Mouse (Mus musculus): ENCODE data around the gene Rbpjl.

Gene Rbpjl

DNA sequence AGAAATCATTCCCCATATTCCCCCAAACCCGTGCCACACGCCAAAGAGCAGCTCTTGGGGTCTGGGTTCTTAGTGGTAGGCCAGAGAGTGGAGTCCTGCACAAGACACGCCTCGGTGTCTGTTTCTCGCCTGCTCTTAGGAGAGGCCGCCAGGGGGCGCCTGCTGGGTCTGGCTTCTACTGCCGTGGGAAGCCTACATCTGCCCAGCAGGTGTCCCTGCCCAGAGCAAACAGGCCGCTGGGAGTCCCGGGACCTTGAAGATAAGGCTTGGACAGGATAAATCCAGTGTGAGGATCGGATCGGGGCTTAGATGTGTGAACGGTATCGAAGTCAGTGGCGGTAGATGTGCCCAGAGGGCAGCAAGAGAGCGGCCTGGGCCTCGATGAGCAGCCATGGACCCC, at the start of gene Rbpjl:
Gene Rbpjl (plus strand): TSS at position 236 of the 400 bp plus-strand sequence.
- peak in 1 of 2 experiments; percentile 60 for DNase-seq (ENCODE audit: low spot score in 2 of 2)

DNA sequence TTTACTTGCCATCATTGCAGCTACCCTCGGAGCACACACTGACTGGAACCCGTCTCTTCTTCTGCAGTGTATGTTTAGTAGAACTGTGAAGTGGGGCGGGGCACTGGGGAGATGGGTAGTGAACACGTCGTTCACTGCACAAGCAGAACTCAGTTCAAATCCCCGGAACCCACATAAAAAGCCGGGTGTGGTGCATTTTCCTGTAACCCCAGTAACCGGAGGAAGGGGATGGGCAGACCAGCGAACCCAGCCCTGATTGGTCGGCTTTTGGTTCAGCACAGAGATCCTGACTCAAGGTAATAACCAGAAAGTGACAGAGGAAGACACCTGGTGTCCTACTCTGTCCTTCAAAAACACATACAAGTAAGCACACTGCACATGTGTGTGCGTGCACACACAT, 49.6 kb upstream of the Rbpjl start:
- no peak for DNase-seq (ENCODE audit: low spot score in 2 of 2)

DNA sequence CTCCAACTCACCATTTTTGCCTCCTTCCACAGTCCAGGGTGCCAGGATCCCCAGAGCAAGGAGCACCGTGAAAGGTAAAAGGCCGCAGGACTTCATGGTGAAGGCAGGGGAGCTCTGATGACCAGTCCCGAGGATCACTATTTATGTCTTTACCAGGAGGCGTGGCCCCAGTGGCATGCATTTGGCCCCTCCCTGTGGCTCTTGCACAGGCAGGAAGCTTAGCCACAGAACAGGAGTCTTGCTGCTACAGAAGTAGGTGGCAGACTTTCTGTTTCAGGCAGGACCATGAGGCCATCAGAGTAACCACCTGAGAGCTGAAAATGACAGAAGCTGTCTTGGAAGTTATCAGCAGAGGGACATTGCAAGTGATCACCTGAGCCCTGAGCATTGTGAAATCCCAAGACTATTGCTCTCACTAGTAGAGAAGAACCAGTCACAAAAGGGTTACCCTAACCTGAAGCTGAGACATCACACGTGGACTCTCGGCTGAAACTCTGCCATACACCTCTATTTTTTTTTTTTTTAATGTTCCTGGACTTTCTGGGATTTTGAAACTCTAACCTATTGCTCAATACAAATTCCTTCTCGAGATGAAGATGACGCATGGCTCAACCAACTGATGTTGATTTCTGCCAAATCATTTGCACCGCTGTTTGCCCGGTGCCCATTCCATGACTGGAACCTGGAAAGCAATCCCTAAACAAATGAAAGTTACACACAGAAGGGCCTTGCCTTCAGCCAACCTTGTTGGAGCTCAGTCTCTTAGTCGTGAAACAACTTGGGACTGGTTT, 46.6 kb upstream of the Rbpjl start:
- DNase-seq (ENCODE audit: low spot score in 2 of 2): no peak

DNA sequence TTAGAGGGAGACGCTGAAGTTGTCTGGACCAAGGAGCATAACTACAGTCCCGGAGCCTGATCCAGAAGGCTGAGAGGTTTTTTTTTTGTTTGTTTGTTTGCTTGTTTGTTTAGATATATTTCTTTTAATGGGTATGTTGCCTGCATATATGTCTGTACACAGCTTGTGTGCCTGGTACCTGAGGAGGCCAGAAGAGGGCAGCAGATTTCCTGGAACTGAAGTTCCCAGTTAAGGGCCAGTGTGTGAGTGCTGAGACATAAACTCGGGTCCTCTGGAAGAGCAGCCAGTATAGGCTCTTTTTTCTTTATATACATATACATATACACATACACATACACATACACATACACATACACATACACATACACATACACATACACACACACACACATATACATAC, 44.6 kb upstream of the Rbpjl start:
- no peak for DNase-seq (ENCODE audit: low spot score in 2 of 2)

DNA sequence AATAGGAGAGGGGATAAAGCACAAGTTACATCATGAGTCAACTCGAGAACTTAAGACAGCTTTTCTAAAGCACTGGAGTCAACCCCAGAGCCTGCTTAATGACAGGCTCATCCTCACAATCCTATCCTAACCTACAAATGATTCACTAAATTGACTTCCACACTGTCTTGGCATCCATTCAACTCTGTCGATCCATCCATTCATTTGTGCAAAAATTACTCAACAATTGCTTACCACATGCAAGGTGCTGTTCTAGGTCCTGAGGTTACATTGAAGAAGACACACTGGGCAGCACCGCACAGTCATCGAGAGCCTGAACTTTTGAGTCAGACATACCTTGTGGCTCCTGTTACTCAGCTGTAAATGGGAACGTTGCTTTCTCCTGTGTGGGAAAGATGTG, 43.9 kb upstream of the Rbpjl start:
- DNase-seq (ENCODE audit: low spot score in 2 of 2): no peak

DNA sequence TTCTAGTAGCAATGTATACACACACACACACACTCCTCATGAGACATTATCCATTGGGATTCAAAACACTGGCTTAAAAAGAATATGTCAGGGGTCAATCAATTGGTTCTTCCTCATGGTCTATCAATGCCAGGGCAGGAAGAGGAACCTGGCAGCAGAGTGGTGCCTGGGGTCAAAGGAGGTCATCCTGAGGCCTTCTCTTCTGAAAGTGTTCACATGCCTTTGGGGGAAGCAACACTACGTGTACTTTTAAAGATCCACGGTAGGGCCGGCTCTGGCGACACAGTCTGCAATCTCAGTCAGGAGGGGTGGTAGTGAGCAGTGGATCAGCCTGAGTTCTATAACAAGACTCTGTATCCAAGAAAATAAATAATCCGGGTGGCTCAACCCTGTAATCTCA, 43.3 kb upstream of the Rbpjl start:
- DNase-seq (ENCODE audit: low spot score in 2 of 2): no peak

DNA sequence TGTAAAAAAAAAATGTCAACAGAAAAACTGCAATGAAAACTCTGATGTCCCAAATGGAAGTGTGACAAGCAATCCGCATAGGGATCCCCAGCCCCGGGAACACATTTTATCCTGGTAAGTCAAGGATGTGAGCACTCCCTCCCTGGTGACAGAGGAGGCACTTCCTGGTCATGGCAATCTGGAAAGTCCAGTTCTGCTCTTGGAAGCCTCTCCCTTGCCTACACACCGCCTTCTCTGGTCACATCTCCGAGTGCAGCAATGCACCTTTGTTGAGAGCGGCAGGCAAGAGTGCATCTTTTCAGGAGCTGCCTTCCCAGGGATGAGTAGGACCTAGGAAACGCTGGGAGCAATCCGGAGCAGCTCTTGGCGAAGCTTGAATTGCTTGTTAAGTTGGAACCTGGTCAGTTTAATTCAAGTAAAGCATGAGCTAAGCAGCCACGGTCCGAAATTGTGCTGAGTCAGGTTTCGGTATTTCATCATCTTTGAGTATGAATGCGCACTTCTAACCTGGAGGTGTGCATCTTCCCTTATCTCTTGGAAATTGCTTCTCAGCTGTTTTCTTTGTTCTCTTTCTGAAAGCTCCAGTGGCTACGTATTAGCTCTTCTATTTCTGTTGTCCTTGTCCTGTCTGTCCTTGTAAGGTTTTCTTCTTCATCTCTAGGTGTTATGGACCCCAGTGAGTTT, 41.8 kb upstream of the Rbpjl start:
- no peak for DNase-seq (ENCODE audit: low spot score in 2 of 2)

DNA sequence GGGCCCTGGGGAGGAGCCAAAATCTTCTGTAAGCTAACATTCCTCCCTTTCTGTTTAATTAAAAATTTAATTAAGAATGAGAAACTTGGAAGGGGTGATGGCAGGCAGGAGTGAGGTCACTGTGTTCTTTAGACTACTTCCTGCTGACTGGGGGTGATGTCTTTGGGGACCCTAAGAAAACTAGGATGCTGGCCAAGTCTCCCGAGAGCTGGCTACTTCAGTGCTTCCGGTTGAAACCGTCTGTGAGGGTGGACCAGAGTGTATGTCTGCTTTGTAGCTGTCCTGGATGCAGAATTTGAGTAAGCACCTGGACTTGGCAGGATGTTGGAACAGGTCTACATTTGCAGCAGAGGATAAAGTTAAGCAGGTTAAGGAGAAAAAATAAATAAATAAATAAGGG, 36.0 kb upstream of the Rbpjl start:
- DNase-seq (ENCODE audit: low spot score in 2 of 2): no peak

DNA sequence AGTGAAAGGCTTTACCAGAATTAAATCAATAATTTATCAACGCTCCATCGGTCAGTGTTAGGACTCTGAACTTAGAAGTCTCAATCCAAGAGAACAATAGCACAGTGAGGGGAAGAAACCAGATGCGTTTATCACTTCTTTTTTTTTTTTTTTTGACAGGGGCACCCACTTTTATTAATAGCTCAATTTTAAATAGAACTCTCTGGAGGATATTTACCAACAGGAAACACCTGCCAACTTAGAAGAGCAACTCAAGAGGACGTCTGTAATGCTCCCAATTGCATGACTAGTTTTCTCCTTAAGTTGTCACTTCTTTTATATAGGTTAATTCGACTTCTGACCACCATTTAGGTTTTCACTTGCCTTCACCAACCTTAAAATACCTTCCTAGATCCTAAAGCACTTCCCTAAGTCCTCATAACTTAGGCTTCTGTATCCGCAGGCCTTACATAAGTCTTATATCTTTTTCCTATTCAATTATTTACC, 34.3 kb upstream of the Rbpjl start:
- DNase-seq (ENCODE audit: low spot score in 2 of 2): no peak

DNA sequence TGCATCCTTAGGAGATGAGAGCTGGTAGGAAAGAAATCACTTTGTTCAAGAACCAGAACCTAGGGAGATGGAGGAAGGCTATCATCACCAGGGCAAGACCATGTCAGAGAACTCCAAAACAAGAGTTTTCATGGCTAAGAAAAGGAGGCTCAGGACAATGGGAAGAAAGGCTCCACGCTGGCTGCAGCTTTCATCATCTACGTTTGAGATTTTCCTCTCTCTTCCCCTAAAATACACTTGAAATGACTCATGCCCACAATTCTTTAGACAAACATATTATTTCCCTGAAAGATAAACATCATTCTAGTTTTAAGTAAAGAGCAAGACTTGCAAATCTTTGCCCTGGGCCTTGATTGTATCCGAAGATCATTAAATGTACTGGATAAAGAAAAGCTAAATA, 31.6 kb upstream of the Rbpjl start:
- no peak for DNase-seq (ENCODE audit: low spot score in 2 of 2)

DNA sequence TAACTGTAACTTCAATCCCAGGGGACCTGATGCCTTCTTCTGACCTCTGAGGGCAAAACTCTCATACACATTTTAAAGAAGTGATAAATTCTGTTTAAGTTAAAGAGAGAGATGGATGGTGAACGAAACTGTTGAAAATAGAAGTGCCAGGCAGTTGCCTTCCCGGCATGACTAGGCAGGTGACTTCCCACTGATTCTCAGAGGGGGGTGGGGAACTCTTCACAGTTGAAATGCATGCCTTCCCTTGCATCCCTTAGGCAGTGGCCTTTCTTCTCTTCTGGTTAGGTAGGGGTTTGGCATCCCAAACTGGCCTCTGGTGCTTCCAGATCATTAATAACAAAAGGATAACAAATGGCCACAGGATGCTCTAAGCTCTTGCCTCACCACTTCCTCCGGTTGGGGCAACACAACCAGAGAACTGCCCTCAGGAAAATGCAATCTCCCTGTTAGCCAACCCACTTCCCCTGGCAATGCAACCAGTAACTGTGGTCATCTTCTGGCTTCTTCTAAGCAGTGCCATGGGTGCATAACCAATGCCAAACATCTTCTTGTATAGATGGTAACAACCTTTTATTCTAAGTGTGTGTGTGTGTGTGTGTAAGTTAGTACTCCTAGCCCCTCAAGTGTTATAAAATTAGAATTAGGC, 30.4 kb upstream of the Rbpjl start:
- no peak for DNase-seq (ENCODE audit: low spot score in 2 of 2)

DNA sequence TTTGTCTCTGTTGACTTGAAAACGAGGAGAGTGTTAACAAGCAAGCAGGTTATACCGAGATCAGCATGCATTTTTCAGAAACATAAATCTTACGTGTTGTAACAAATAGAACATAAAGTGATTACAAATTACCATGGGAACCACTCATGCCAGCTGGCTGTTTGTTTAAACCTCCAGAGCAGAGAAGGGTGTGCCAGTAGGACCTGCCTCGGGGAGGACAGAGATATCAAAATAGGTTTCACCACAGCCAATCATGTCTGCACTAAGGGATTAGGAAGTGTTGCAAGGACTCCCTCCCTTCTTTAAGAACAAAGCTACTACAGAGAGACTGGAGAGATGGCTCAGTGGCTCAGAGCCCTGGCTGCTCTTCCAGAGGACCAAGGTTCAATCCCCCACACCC, 29.8 kb upstream of the Rbpjl start:
- no peak for DNase-seq (ENCODE audit: low spot score in 2 of 2)

DNA sequence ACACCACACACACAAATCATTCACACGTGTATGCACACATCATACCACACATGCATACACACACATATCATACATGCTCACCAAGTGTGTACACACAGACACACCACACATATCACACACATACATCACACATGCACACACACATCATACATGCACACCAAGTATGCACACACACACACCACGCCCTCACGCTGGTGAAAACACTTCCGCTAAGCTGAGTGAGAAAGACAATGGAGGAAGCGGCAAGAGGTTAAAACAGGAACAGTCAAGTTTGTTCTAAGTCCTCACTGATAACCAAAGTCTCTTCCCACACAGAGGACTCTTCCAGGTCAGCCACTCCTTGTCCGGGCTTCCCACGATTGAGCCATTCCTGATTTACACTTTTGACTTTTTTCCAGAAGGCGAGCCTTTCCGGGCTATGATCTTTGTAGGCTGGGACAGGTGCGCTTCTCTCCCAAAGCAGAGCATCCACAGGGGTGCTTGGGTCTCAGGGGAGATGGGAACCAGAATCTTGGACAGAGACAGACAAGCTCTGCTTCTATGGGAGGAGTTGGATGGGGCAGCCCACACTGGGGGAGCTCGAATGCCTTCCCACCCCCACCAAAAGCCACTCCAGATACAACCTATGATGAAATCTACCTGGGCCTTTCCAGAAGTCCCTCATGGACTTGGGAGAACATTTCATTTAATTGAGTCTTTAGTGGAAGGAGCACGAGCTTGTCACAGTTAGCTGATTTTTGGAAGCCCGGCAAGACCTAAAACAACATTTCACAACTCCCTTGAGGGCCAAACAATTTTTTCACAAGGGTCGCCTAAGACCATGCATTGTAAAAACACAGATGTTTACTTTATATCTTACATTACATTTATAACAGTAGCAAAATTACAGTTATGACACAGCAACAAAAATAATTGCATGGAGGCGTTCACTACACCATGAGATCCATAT, 25.2 kb upstream of the Rbpjl start:
- no peak for DNase-seq (ENCODE audit: low spot score in 2 of 2)

DNA sequence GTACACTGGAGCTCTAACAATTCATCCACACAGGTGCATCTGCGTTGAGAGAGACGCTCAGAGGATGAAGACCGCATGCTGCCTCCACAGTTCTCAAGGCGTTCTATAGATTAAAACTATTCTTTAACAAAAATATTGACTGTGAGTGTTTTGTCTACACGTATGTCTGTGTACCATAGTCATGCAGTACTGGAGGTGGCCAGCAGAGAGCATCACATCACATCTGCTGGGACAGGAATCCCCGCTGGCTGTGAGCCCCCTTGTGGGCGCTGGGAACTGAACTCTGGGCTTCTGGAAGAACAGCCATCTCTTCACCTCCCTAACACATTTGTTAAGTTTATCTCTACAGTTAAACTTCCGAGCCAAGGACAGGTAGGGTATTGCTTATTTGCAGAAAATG, 21.2 kb upstream of the Rbpjl start:
- no peak for DNase-seq (ENCODE audit: low spot score in 2 of 2)

DNA sequence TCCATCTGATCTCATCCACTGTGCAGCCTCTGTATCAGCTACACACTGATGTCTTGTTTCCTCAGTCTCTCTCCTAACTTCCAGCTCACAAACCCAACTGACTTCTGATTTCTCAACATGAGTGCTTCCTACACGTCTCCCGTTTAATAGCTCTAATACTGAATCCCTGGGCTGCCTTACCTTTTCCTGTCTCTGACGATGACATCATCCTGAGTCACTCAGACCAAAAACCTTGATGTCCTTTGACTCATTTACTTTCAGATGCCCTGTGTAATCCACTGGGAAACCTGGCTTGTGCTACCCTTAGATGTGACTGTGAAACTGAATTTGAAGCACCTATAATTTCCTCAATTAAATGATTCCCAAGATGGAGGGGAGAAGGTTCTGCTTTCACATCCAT, 20.0 kb upstream of the Rbpjl start:
- DNase-seq (ENCODE audit: low spot score in 2 of 2): no peak

DNA sequence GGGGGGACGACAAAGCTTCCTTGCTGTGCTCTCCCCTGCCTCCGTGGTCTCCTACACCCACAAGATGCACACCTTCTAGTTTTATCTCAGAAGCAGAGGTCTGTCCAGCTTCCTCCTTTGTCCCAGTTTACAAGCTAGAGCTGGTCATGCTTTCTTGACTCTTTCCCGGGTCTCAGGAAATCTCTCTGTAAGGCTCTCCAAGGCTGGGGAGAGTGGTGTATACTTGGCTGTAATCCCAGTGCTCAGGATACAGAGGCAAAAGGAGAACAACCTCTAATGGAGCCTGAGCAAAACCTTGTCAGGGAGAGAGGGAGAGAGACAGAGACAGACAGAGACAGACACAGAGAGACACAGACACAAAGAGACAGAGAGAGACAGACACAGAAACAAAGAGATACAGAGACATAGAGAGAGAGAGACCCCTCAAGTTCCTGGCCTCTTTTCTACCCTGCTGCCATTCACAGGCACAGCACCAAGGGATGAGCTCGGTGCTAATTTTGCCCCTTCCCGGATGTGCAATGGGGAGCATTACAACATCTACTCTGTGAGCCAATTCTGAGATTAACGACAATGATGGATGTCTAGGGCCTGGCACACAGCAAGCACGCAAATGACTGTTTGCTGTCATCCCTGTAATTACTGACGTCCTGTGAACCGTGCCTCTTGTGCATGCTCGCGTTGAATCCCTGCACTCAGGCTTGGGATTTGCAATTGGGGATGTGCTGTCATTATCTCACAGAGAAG, 19.1 kb upstream of the Rbpjl start:
- DNase-seq (ENCODE audit: low spot score in 2 of 2): no peak

DNA sequence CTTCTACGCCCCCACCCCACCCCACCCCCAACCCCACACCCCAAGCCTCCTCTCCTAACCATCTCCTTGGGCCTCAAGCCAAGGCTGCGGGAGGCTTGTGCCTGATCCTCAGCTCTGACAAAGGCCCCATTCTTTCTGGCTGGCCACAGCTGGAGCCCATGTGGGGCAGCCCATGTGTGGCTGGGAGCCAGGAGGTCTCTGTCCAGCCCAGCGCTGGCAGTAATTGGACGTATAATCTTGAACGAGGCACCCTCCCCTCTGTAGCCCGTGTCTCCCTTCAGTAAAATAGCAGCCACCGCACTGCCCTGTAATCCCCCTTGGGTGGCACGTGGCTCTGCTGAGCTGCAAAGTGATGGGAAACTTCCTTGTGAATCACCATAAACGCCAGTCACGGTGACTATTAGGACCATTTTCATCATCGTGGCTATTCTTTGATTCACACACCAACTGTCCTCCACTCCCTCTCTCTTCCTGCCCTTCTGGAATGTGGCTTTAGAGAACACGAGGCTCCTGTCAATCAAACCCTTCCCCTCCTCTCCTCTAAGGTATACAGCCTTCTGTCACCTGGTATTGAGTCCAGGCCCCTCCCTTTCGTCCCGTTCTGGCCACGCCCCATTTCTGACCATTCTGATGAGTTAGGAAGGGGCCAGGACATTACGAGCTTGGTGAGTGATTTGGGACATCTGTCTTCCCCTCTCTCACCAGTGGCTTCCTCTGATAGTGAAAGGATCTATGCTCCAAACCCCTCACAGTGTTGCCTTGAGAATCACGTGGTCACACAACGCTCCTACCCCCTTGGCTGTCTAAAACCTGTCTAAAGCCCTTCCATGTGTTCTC, 16.8 kb upstream of the Rbpjl start:
- DNase-seq (ENCODE audit: low spot score in 2 of 2): no peak

DNA sequence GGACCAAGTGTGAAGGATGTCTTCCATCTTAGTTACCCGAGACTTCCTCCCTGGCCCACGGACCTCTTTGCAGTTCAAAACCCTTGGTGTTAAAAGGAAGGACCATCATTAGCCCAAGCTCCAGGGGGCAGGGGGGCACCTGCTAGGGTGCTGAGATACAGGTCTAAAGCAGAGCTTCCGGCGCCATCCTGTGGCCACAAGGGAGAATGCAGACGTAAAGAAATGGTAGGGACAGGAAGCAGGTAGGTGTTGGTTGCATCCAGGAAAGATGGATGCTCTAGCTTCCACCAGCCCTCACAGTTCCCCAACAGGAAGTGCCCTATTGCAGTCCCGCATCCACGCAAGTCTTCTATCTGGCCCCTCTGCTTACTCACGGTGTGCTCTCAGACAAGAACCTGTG, 16.0 kb upstream of the Rbpjl start:
- DNase-seq (ENCODE audit: low spot score in 2 of 2): no peak

DNA sequence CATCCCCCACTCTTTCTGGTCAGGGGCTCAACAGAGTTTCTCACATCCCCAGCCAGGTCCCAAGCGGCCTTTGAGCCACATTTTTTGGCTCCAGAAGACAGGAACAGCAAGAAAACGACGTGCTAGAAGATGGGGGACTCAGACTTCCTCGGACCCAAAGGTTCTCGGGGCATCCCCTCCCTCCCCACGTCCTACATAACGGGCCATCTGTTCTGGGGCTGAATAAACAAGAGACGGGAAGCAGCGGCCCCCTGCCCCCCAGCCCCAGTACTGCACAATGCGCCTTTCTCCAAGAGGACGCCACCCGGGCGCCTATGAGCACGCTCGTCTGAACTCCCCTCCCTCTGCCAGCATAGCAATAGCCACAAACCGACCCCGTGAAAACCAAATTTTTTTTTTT, 13.9 kb upstream of the Rbpjl start, which contains the start of gene Slpi:
Gene Slpi (minus strand): TSS at position 76 of the 400 bp plus-strand sequence.
- DNase-seq (ENCODE audit: low spot score in 2 of 2): no peak

DNA sequence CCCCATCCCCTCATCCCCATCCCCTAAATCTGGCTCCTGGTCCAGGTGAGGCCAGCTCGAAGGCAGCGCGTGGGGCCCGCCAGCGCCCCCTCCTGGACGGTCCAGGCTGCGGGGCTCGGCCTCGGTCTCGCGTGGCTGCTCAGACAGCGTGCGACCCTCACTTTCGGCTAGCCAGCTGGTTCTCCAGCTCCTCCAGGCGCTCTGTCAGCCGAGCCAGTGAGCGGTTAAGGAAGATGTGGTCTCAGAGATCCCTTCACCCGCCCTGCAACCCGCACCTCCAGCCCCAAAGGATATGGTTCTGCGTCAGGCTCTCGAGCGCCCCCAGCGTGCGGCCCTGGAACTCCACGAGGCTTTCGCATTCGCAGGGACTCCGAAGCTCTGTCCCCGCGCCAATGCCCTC, 13.4 kb upstream of the Rbpjl start:
- peak; percentile 29 to 49 for DNase-seq (ENCODE audit: low spot score in 2 of 2)

Data from heart, adult 9 months (tissue).